Mouse (Mus musculus) lung, embryonic 14.5 days (tissue): ENCODE measurements around the gene Gpatch2l. TPM values are rescaled to one million over a fixed set of nuclear protein-coding genes. Genes with fewer than 3 reads are reported as not detected.

Source experiments
- ATAC-seq: fragments of 200-750 bp; cut with Nextera tagmentation; 2 replicates; pipeline ENCODE4 v1.8.0; 2017; ENCODE audit warnings: mild to moderate bottlenecking, moderate TSS enrichment, moderate library complexity; ENCODE audit not compliant: insufficient read depth
- DNase-seq: peaks from one replicate; pipeline ENCODE4 v3.0.0-alpha.2; 2015
- H3K27ac ChIP-seq: fragments of 300-500 bp; sonication (generic); 2 replicates; pipeline ENCODE4 v1.5.1; 2014; ENCODE audit warnings: low read depth, mild to moderate bottlenecking, moderate library complexity
- H3K27me3 ChIP-seq: fragments of 300-500 bp; sonication (generic); 2 replicates; pipeline ENCODE4 v1.6.1; 2014; ENCODE audit warnings: low read length, control low read depth; ENCODE audit not compliant: insufficient read depth
- H3K36me3 ChIP-seq: fragments of 300-500 bp; sonication (generic); 2 replicates; pipeline ENCODE4 v1.6.1; 2014; ENCODE audit warnings: control low read depth; ENCODE audit not compliant: insufficient read depth
- H3K4me1 ChIP-seq: fragments of 300-500 bp; sonication (generic); 2 replicates; pipeline ENCODE4 v1.6.1; 2014; ENCODE audit warnings: antibody characterized with exemption, control low read depth; ENCODE audit not compliant: insufficient read depth
- H3K4me2 ChIP-seq: fragments of 300-500 bp; sonication (generic); 2 replicates; pipeline ENCODE4 v1.6.1; 2014; ENCODE audit warnings: mild to moderate bottlenecking
- H3K4me3 ChIP-seq: fragments of 300-500 bp; sonication (generic); 2 replicates; pipeline ENCODE4 v1.5.1; 2014; ENCODE audit warnings: low read depth, low read length
- H3K9ac ChIP-seq: fragments of 300-500 bp; sonication (generic); 2 replicates; pipeline ENCODE4 v1.6.1; 2014
- H3K9me3 ChIP-seq: fragments of 300-500 bp; sonication (generic); 2 replicates; pipeline ENCODE4 v1.6.1; 2016; ENCODE audit warnings: low read depth, low read length, control low read depth
- CTCF ChIP-seq: IDR thresholded peaks from 2 replicates; pipeline ENCODE4 v1.5.1; 2016; ENCODE audit warnings: antibody characterized with exemption, low read depth
- WGBS: fragments of 180-500 bp; shearing (Covaris S2); extraction: QIAGEN DNeasy Blood & Tissue Kit; methylation state at CpG from one replicate; pipeline ENCODE4 v1.1.7; 2014; 5-methylcytosine and 5-hydroxymethylcytosine counted together
- polyA plus RNA-seq: library from polyadenylated mRNA; unstranded; fragments of >200 nt; fragmentation: Nextera tagmentation; extraction: Ambion mirVana; gene quantifications from 2 replicates; pipeline ENCODE4 v1.2.1, GENCODE M21; 2014

The Gpatch2l gene
- polyA plus RNA-seq, 1 experiment from 2014 or later: 18.2 TPM

GRCm38 (mm10) chr12:86309474-86309873, 67.8 kb downstream of the Gpatch2l start:
- TF ChIP-seq CTCF: no peak
- Histone ChIP-seq H3K4me1 (no peaks in the 10 kb centered on the region), H3K9me3 (no peaks in the 10 kb centered on the region), H3K27me3 (no peaks in the 10 kb centered on the region), H3K36me3 (no peaks in the 10 kb centered on the region), H3K27ac (no peak overlapping the region), H3K9ac (no peak overlapping the region), H3K4me2 (no peak overlapping the region), H3K4me3 (no peak overlapping the region)
- WGBS: 50% methylated on average over 10 of the region's 10 CpGs
- no peak for DNase-seq
- no peak for ATAC-seq

GRCm38 (mm10) chr12:86309902-86310301, 68.2 kb downstream of the Gpatch2l start:
- DNase-seq (no peak), ATAC-seq (no peak)
- WGBS: 78% methylated on average over 4 of the region's 4 CpGs
- Histone ChIP-seq H3K4me2 (no peak overlapping the region), H3K9me3 (no peaks in the 10 kb centered on the region), H3K4me1 (no peaks in the 10 kb centered on the region), H3K4me3 (no peak overlapping the region), H3K27me3 (no peaks in the 10 kb centered on the region), H3K36me3 (no peaks in the 10 kb centered on the region), H3K9ac (no peak overlapping the region), H3K27ac (no peak overlapping the region)
- no peak for TF ChIP-seq CTCF

- ATAC-seq (no peak), DNase-seq (no peak)
- no peaks in the 10 kb centered on the region for H3K4me1 ChIP-seq
- 8% methylated on average over 12 of the region's 12 CpGs for WGBS
- no peak overlapping the region for H3K4me3 ChIP-seq
- no peaks in the 10 kb centered on the region for H3K9me3 ChIP-seq
- no peak overlapping the region for H3K9ac ChIP-seq
- H3K27ac ChIP-seq: no peak overlapping the region
- no peaks in the 10 kb centered on the region for H3K27me3 ChIP-seq
- no peaks in the 10 kb centered on the region for H3K36me3 ChIP-seq
- no peak for TF ChIP-seq CTCF
- peak overlapping the region; percentile 21; the same call in 1 of the 2 replicates for H3K4me2 ChIP-seq
Measured at GRCm38 (mm10) chr12:86320629-86321028, 79.0 kb downstream of the Gpatch2l start.

DNA sequence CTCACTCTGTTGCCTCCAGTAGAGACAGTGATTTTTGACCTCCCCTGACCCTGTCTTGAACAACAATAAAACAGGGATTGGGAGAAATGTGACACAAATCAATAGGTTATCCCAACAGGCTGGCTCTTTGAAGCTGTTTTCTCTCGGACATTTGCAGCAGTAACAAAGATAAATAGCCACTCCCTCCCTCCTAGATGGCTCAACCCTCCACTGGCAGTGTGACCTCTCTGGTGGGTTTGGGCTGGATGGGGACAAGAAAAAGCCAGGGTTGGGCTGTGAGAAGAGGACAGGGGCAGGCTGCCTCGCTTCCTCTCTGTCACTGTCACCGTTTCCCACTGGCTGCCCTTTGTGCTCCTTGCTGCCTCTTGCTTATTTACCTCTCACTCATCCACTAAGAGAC, 82.6 kb downstream of the Gpatch2l start:
- Histone ChIP-seq H3K27ac (no peak overlapping the region), H3K27me3 (no peaks in the 10 kb centered on the region), H3K9me3 (no peaks in the 10 kb centered on the region), H3K4me3 (no peak overlapping the region), H3K36me3 (no peaks in the 10 kb centered on the region), H3K4me2 (no peak overlapping the region), H3K4me1 (no peaks in the 10 kb centered on the region), H3K9ac (no peak overlapping the region)
- no peak for ATAC-seq
- no peak for DNase-seq
- no peak for TF ChIP-seq CTCF
- 12% methylated on average over 3 of the region's 3 CpGs for WGBS

- no peak for TF ChIP-seq CTCF
- DNase-seq (no peak), ATAC-seq (no peak)
- H3K9ac ChIP-seq: no peak overlapping the region
- H3K27ac ChIP-seq: no peak overlapping the region
- no peak overlapping the region for H3K4me2 ChIP-seq
- no peaks in the 10 kb centered on the region for H3K27me3 ChIP-seq
- H3K9me3 ChIP-seq: no peaks in the 10 kb centered on the region
- H3K4me3 ChIP-seq: no peak overlapping the region
- no peaks in the 10 kb centered on the region for H3K36me3 ChIP-seq
- H3K4me1 ChIP-seq: no peaks in the 10 kb centered on the region
- WGBS: 50% methylated on average over 4 of the region's 4 CpGs
Measured at GRCm38 (mm10) chr12:86329813-86330212, 88.2 kb downstream of the Gpatch2l start.

- DNase-seq (no peak), ATAC-seq (no peak)
- Histone ChIP-seq H3K27me3 (no peaks in the 10 kb centered on the region), H3K4me2 (no peak overlapping the region), H3K4me1 (no peaks in the 10 kb centered on the region), H3K4me3 (no peak overlapping the region), H3K36me3 (no peaks in the 10 kb centered on the region), H3K9ac (no peak overlapping the region), H3K9me3 (no peaks in the 10 kb centered on the region), H3K27ac (no peak overlapping the region)
- WGBS: 83% methylated on average over 9 of the region's 9 CpGs
- no peak for TF ChIP-seq CTCF
Measured at GRCm38 (mm10) chr12:86330684-86331083, 89.0 kb downstream of the Gpatch2l start.

DNA sequence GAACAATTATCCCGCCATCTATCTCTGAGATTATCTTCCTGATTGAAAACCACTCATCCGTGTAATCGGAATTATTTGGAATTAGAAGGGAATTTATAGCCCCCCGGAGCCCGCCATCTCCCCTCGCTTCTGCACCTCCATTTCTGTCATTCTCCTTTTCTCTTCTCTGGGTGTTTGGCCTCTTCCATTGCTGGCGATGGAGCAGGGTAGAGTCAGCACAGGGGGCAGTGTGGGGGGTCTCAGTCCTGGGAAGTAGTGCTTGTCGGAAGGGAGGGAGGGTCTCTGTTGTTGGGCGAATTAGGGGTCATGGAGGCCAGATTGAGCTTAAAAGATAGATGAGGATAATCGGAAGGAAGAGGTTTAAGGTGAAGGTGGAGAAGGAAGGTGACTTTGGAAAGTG, 89.6 kb downstream of the Gpatch2l start:
- no peak overlapping the region for H3K27ac ChIP-seq
- H3K36me3 ChIP-seq: no peaks in the 10 kb centered on the region
- H3K4me3 ChIP-seq: no peak overlapping the region
- 67% methylated on average over 10 of the region's 10 CpGs for WGBS
- DNase-seq: no peak
- H3K9me3 ChIP-seq: no peaks in the 10 kb centered on the region
- ATAC-seq: no peak
- no peak overlapping the region for H3K4me2 ChIP-seq
- no peak overlapping the region for H3K9ac ChIP-seq
- no peak for TF ChIP-seq CTCF
- H3K27me3 ChIP-seq: no peaks in the 10 kb centered on the region
- H3K4me1 ChIP-seq: no peaks in the 10 kb centered on the region

GRCm38 (mm10) chr12:86336209-86336608, 94.6 kb downstream of the Gpatch2l start:
- Histone ChIP-seq H3K4me1 (no peaks in the 10 kb centered on the region), H3K27me3 (no peaks in the 10 kb centered on the region), H3K36me3 (no peaks in the 10 kb centered on the region), H3K9ac (no peak overlapping the region), H3K27ac (no peak overlapping the region), H3K9me3 (no peaks in the 10 kb centered on the region), H3K4me2 (no peak overlapping the region), H3K4me3 (no peak overlapping the region)
- DNase-seq (no peak), ATAC-seq (no peak)
- TF ChIP-seq CTCF: peak; percentile 21; the same call in 1 of the 2 replicates
- WGBS: 94% methylated on average over 3 of the region's 3 CpGs
